Mouse (Mus musculus): ENCODE measurements at regions not wholly inside any gene's neighbourhood (a gene's known extent, or its start where the extent isn't known, plus 50 kb on each side); places are given as distances from the start of the nearest gene placed in this dataset.

GRCm38 (mm10) chr17:31777751-31778150 lies 77.9 kb downstream of the Sik1 start:
- DNase-seq = no peak

- DNase-seq = no peak
These were observed 76.1 kb downstream of the Sik1 start for GRCm38 (mm10) chr17:31779466-31779865.

- no peak for DNase-seq
These were observed 73.4 kb downstream of the Sik1 start for GRCm38 (mm10) chr17:31782251-31782650.

GRCm38 (mm10) chr17:31783071-31783470 lies 72.5 kb downstream of the Sik1 start:
- no peak for DNase-seq

GRCm38 (mm10) chr17:31788316-31788715 lies 67.3 kb downstream of the Sik1 start:
- DNase-seq = no peak

GRCm38 (mm10) chr17:31789068-31789583 lies 66.5 kb downstream of the Sik1 start:
- no peak for DNase-seq

- no peak for DNase-seq
These were observed 65.7 kb downstream of the Sik1 start for GRCm38 (mm10) chr17:31789906-31790279.

GRCm38 (mm10) chr17:31790280-31791063 lies 65.1 kb downstream of the Sik1 start:
- DNase-seq = no peak

GRCm38 (mm10) chr17:31791656-31792055 lies 63.9 kb downstream of the Sik1 start:
- no peak for DNase-seq

- no peak for DNase-seq
These were observed 62.6 kb downstream of the Sik1 start for GRCm38 (mm10) chr17:31793040-31793439.

GRCm38 (mm10) chr17:31793521-31793920 lies 62.1 kb downstream of the Sik1 start:
- no peak for DNase-seq

- DNase-seq = no peak
These were observed 61.6 kb downstream of the Sik1 start for GRCm38 (mm10) chr17:31793964-31794363.

Data from cerebellum, adult 9-10 months (tissue).